Mouse (Mus musculus): ENCODE data around the gene Prlr.

DNA sequence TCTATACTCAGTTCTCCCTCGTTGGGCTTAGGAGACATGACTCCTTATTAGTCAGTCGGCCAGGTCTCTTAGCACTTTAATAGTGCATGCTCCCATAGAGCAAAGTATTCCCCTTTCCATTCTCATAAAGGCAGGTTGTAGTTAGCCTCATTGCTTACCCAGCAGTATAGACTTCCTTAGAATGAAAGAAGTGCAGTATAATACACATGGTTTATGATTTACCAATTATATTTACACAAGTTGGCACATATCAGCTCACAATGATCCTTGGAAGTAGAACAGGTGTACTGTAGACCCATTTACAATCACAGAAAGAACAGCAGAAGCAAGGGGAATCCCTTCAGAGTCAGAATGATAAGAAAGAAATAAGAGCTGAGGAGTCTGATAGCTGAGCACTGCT is 16.4 kb upstream of the Prlr start:
- TF ChIP-seq CTCF (IDR thresholded peaks at IDR 0.05; ENCODE audit: borderline replicate concordance, insufficient read depth, low read depth, low read length) = no peak
- no peak for TF ChIP-seq POLR2A (IDR thresholded peaks at IDR 0.05; ENCODE audit: borderline replicate concordance, insufficient read depth, low read length)

Measured in cerebellum, adult 2 months (tissue).